Mouse (Mus musculus): ENCODE data around the gene M6pr.
"Not testable (repeated sequence)": the region's sequence is repeated elsewhere in the genome, so short reads cannot be mapped to it uniquely, and the experiment has no call there.

M6pr gene

DNA sequence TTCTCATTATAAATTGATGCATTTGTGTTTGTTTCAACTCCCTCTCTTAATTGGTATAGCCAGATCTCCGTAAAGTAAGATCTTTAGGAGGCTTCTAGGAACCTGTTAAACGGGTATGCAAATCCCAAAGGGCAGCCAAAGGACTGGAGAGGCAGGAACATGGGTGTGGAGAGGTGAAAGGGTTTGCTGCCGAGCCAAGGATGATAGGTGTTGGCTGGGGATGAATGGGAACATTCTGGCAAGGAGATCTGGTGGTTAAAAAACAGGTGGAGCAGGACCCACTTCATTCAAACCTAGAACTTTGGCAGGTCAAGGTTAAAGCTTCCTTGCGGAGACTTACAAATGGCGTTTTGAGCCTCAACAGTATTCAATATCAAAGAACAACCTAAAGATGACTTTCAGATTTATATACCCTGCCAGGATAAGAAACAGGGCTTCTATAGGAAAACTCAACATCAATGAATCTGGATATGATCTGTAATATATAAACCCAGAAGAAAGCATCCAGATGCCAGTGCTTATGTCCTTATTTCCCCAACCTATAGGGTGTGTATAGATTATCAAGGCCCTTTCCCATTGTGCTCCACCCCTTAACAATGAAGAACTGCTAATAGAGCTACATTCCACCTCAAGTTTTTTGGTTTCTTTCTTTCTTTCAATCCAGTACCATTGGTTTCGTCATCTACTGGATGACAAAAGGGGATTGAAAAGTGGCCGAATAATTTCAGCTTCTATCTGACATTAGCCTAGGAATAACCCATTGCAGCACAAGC lies 32.7 kb downstream of the M6pr start:
- no peak for DNase-seq (ENCODE audit: low spot score in 2 of 2)

DNA sequence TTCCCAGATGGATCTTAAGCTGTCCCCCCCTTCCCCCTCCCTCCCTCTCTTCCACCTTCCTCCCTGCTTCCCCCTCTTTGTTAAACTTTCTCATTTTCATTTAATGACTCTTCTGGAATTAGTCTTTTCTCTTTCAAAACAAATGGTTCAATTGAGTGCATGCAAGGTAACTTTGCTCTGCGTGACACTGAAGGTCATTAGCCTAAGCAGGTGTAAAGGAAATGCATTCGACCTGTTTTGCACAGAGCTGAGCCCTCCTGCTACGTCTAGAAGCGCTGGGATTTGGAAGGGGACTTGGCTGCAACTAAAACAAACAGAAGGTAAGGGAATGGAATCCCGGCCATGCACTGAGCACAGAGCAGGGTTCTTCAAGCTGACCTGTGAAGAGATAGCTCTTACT lies 33.6 kb downstream of the M6pr start:
- DNase-seq (ENCODE audit: low spot score in 2 of 2), result no peak

DNA sequence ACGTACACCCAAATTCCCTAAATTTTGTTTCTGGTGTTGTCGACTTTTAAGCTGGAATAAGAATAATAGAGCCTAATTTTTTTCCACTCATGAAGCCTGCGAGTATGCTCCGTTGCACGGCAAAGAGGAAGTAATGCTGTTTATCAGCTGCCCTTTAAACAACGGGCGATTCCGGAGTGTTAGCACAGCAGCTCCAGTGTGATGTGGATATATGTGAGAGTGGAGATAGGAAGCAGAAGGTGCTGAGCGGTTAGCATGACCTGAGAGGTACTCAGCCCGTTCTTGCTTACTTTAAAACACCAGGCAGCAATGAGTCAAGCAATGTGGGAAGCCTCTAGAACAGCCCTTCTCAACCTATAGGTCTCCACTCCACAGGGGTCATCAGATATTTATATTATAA lies 35.2 kb downstream of the M6pr start:
- no peak for DNase-seq (ENCODE audit: low spot score in 2 of 2)

- DNase-seq (ENCODE audit: low spot score in 2 of 2), result no peak
Measured at GRCm38 (mm10) chr6:122344386-122345116, 36.0 kb downstream of the M6pr start.

- no peak for DNase-seq (ENCODE audit: low spot score in 2 of 2)
Measured at GRCm38 (mm10) chr6:122345731-122346130, 37.2 kb downstream of the M6pr start.

DNA sequence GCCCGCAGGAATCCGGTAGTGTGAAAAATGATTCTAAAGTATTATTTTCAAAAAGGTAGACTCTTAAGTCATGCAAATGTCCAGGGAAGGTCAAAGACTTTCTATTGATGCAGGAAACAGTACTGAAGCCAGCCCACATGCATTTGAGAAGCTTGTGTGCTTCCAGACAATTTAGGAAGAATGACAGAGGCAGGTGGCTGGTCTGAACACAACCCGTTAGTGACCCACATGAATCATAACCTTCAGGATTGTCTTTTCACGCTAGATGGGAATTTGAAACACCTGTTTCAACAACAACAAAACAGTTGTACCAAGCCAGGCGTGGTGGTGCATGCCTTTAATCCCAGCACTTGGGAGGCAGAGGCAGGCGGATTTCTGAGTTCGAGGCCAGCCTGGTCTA lies 37.9 kb downstream of the M6pr start:
- DNase-seq (ENCODE audit: low spot score in 2 of 2), result no peak

DNA sequence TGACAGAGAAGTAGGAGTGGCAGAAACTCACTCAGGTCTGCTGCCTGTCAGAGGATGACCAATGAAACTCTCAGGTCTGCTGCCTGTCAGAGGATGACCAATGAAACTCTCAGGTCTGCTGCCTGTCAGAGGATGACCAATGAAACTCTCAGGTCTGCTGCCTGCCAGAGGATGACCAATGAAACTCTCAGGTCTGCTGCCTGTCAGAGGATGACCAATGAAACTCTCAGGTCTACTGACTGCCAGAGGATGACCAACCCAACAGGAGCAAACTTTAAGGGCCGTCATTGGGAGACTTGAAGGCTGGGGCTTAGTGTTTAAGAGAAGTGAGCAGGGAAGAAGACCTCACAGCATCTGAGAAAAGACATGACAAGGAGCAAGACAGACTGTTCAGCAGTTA lies 38.8 kb downstream of the M6pr start:
- not testable (repeated sequence) for DNase-seq (ENCODE audit: low spot score in 2 of 2)

- no peak for DNase-seq (ENCODE audit: low spot score in 2 of 2)
Measured at GRCm38 (mm10) chr6:122355909-122356308, 47.4 kb downstream of the M6pr start.

DNA sequence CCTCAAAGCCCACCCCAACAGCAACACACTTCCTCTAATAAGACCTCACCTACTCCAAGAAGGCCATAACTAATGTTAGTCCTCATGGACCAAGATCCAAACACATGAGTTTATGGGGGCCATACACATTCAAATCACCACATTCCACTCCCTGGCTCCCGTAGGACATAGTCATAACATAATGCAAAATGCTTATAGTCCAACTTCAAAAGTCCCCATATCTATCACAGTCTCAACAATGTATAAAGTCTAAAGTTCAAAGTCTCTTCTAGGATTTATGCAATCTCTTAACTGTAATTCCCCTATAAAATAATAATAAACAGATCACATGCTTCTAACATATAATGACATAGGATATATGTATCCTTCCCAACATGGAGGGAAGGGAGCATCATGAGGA lies 48.6 kb downstream of the M6pr start:
- no peak for DNase-seq (ENCODE audit: low spot score in 2 of 2)

GRCm38 (mm10) chr6:122365706-122366105 lies 57.2 kb downstream of the M6pr start:
- no peak for DNase-seq (ENCODE audit: low spot score in 2 of 2)

DNA sequence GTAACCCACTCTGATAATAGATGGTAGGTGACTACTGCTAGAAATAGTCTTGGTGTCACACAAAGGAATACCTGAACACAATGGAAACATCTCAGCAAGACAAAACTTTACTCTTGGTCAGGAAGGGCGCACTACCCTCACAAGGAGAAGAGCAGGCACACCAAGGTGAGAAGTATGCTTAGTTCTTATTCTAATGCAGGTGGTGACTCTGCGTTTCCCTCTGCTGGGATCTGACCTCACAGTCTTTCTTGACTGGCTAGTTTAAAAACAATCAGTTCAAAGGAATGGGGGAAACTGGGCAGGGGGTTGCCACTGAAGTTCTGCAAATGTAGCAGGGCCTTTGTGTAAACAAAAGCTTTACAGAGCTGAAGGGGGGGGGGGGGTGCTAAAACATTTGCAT lies 57.8 kb downstream of the M6pr start:
- DNase-seq (ENCODE audit: low spot score in 2 of 2), result no peak

- DNase-seq (ENCODE audit: low spot score in 2 of 2), result no peak
Measured at GRCm38 (mm10) chr6:122366976-122367375, 58.5 kb downstream of the M6pr start.

All from spleen, postnatal 14 days (tissue).